Mouse (Mus musculus) small intestine, adult 2 months (tissue): ENCODE measurements around the gene Klhl23.

Source experiments
- CTCF ChIP-seq: fragments of 200-500 bp; IDR thresholded peaks from 2 replicates; pipeline ENCODE4 v1.5.1; 2012; ENCODE audit warnings: low read depth, mild to moderate bottlenecking, control low read depth, inconsistent platforms, low read length, moderate library complexity, mixed read lengths; ENCODE audit not compliant: insufficient replicate concordance, insufficient read length; ENCODE audit errors: extremely low read depth
- POLR2A ChIP-seq: fragments of 200-500 bp; IDR thresholded peaks from 2 replicates; pipeline ENCODE4 v1.6.1; 2012; ENCODE audit warnings: low read depth, mild to moderate bottlenecking, control low read depth, inconsistent platforms, low read length, moderate library complexity

- TF ChIP-seq CTCF = no peak
- TF ChIP-seq POLR2A = no peak
Measured at GRCm38 (mm10) chr2:69860972-69861452, 39.3 kb downstream of the Klhl23 start.
